In genomic region chr10:95195719-95196118, GRCm38 (mm10) we compare ENCODE assay signal across 13 mouse cellular contexts.
A peak's percentile ranks its signal among the peaks of the same experiment; 100 is the strongest.
DNase-seq lines count a peak whose midpoint lies in the region; ATAC-seq lines count a peak whose summit lies in the region.
"Had no signal": no experiment of that assay in that cellular context is flagged by ENCODE, and none has a peak within 500 bp of the region (broad histone marks: within the 10 kb centered on the region; RNA-seq: fewer than 3 reads in every experiment).

No protein-coding gene starts in this region.

- peaks cover 10% of the 10 kb centered on the region; the same call in 1 of the 2 replicates for H3K27me3 ChIP-seq in hindbrain, embryonic 10.5 days (ENCODE audit: insufficient read depth, poor library complexity, severe bottlenecking)
- H3K27me3 ChIP-seq: embryonic facial prominence, embryonic 15.5 days; hindbrain, embryonic 15.5 days; lung, embryonic 15.5 days had no signal

- DNase-seq in lung, postnatal 10 days: peak; percentile 44
- no peak for DNase-seq in lung, postnatal 25 days (ENCODE audit: low spot score)
- peak; percentile 33 to 54 for DNase-seq in thymus, postnatal 36 days
- DNase-seq in kidney, adult 8-10 months: no peak
- DNase-seq in adrenal gland, adult (ENCODE audit: inconsistent age in 2 of 2, low spot score in 1 of 2): no peak
- DNase-seq in hindbrain, embryonic 10.5 days (ENCODE audit: low spot score): no peak
- DNase-seq: cerebellum, adult 9-10 months; kidney, postnatal 10 days had no signal

- H3K27ac ChIP-seq in hindbrain, embryonic 10.5 days: no peak overlapping the region
- H3K27ac ChIP-seq: embryonic facial prominence, embryonic 15.5 days; hindbrain, embryonic 15.5 days; lung, embryonic 15.5 days had no signal

- H3K36me3 ChIP-seq in hindbrain, embryonic 10.5 days: no peaks in the 10 kb centered on the region
- H3K36me3 ChIP-seq: embryonic facial prominence, embryonic 15.5 days; hindbrain, embryonic 15.5 days; lung, embryonic 15.5 days had no signal

- peaks cover 31% of the 10 kb centered on the region for H3K4me1 ChIP-seq in hindbrain, embryonic 10.5 days (replicated peaks)

- peak; percentile 82 to 84 for ATAC-seq in hematopoietic stem cell, adult 5-6 weeks (replicated peaks in 1 of 2; ENCODE audit: insufficient read depth in 1 of 2, low FRiP score in 2 of 2, low TSS enrichment in 1 of 2, low read depth in 1 of 2, poor library complexity in 2 of 2, severe bottlenecking in 2 of 2)
- peak; percentile 92 for ATAC-seq in megakaryocyte-erythroid progenitor cell, adult 5-6 weeks (replicated peaks; ENCODE audit: low FRiP score, low TSS enrichment, poor library complexity, severe bottlenecking)

- WGBS in hindbrain, embryonic 10.5 days: 92% methylated on average over 5 of the region's 5 CpGs

- H3K9me3 ChIP-seq in hindbrain, embryonic 10.5 days: no peaks in the 10 kb centered on the region
- H3K9me3 ChIP-seq: embryonic facial prominence, embryonic 15.5 days; hindbrain, embryonic 15.5 days; lung, embryonic 15.5 days had no signal

- no peak overlapping the region for H3K4me3 ChIP-seq in hindbrain, embryonic 10.5 days
- H3K4me3 ChIP-seq: embryonic facial prominence, embryonic 15.5 days; hindbrain, embryonic 15.5 days; lung, embryonic 15.5 days had no signal

Comparison
In these comparisons a context has a peak if more than half of its experiments do, and no peak if none do; other contexts are left out.
1. DNase-seq: peak in lung, postnatal 10 days (single experiment) and thymus, postnatal 36 days (2 of 2); none in lung, postnatal 25 days (single experiment), kidney, adult 8-10 months (0 of 2), adrenal gland, adult (0 of 2) and hindbrain, embryonic 10.5 days (single experiment).